23 mouse cellular contexts compared by ENCODE assay signal in the genomic region with DNA sequence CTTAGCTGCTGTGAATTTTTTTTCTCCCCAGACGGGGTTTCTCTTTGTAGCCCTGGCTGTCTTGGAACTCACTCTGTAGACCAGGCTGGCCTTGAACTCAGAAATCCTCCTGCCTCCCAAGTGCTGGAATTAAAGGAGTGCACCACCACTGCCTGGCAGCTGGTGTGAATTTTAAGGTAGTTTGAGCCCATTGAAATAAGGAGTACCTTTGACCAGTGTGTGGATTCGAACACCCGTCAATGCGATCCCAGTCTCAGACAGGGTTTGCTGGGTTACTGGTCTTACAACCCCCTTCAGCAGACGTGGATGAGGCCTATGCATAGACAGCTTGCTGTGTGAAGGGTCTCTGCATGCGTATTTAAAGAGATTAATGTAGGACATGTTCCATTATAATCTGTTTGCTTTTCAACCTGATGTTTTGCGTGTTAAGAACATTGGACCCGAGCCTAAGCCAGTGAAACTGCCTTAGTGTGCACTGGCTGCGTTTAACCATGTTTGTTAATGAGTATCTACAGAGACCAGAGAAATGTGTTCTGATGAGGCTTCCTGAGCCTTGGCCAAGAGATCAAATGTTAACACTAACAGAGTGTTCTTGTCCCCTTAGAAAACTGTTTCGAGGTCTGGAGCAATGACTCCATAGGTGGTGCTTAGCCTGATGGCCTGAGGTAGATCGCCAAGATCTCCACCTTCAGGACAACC. TPM values are rescaled to one million over a fixed set of nuclear protein-coding genes. Genes with fewer than 3 reads are reported as not detected.
DNase-seq lines count a peak whose midpoint lies in the region; ATAC-seq lines count a peak whose summit lies in the region.
"Had no signal": no experiment of that assay in that cellular context is flagged by ENCODE, and none has a peak within 500 bp of the region (broad histone marks: within the 10 kb centered on the region; RNA-seq: fewer than 3 reads in every experiment).

No protein-coding gene starts in this region.

- no peak overlapping the region for H3K9ac ChIP-seq in liver, embryonic 16.5 days (ENCODE audit: low read depth, low read length)
- H3K9ac ChIP-seq in liver, embryonic 12.5 days, result no peak overlapping the region; the same call in 1 of the 2 replicates
- no peak overlapping the region for H3K9ac ChIP-seq in hindbrain, embryonic 13.5 days
- H3K9ac ChIP-seq: forebrain, embryonic 15.5 days; heart, embryonic 12.5 days; limb, embryonic 12.5 days; midbrain, embryonic 13.5 days; neural tube, embryonic 12.5 days had no signal

- H3K27ac ChIP-seq in heart, embryonic 10.5 days, result no peak overlapping the region
- peak overlapping the region; percentile 49 for H3K27ac ChIP-seq in liver, embryonic 16.5 days (ENCODE audit: low read length)
- H3K27ac ChIP-seq in liver, embryonic 12.5 days, result no peak overlapping the region
- no peak overlapping the region for H3K27ac ChIP-seq in hindbrain, embryonic 13.5 days
- H3K27ac ChIP-seq: embryonic facial prominence, embryonic 10.5 days; forebrain, embryonic 15.5 days; layer of hippocampus, adult 2 months; limb, embryonic 12.5 days; midbrain, embryonic 13.5 days; neural tube, embryonic 12.5 days had no signal

- peaks cover 3% of the 10 kb centered on the region; the same call in 1 of the 2 replicates for H3K36me3 ChIP-seq in heart, embryonic 10.5 days
- H3K36me3 ChIP-seq in liver, embryonic 16.5 days (ENCODE audit: control insufficient read depth, insufficient read depth), result no peaks in the 10 kb centered on the region
- H3K36me3 ChIP-seq in liver, embryonic 12.5 days, result peaks cover 33% of the 10 kb centered on the region
- H3K36me3 ChIP-seq in hindbrain, embryonic 13.5 days, result no peaks in the 10 kb centered on the region
- H3K36me3 ChIP-seq: forebrain, embryonic 15.5 days; heart, embryonic 12.5 days; limb, embryonic 12.5 days; neural tube, embryonic 12.5 days had no signal

- 90% methylated on average over 11 of the region's 11 CpGs for WGBS in heart, embryonic 10.5 days
- WGBS in liver, embryonic 16.5 days (ENCODE audit: insufficient replicate concordance), result 71% methylated on average over 11 of the region's 11 CpGs
- 79% methylated on average over 11 of the region's 11 CpGs for WGBS in liver, embryonic 12.5 days (ENCODE audit: insufficient replicate concordance)
- WGBS in hindbrain, embryonic 13.5 days, result 92% methylated on average over 11 of the region's 11 CpGs

- peak; percentile 65 for ATAC-seq in liver, embryonic 16.5 days (ENCODE audit: low read depth)
- no peak for ATAC-seq in liver, embryonic 12.5 days
- ATAC-seq in hindbrain, embryonic 13.5 days (ENCODE audit: low FRiP score), result no peak
- ATAC-seq: forebrain, embryonic 15.5 days; midbrain, embryonic 13.5 days had no signal

- no peaks in the 10 kb centered on the region for H3K9me3 ChIP-seq in heart, embryonic 10.5 days
- no peaks in the 10 kb centered on the region for H3K9me3 ChIP-seq in liver, embryonic 16.5 days (replicated peaks; ENCODE audit: control insufficient read depth, low read length)
- no peaks in the 10 kb centered on the region for H3K9me3 ChIP-seq in liver, embryonic 12.5 days (replicated peaks)
- H3K9me3 ChIP-seq in hindbrain, embryonic 13.5 days, result no peaks in the 10 kb centered on the region
- H3K9me3 ChIP-seq: embryonic facial prominence, embryonic 10.5 days; forebrain, embryonic 15.5 days; heart, embryonic 12.5 days; limb, embryonic 12.5 days; midbrain, embryonic 13.5 days; neural tube, embryonic 12.5 days had no signal

- no peaks in the 10 kb centered on the region for H3K27me3 ChIP-seq in heart, embryonic 10.5 days (ENCODE audit: insufficient read depth, poor library complexity, severe bottlenecking)
- H3K27me3 ChIP-seq in liver, embryonic 16.5 days (ENCODE audit: control insufficient read depth, insufficient read depth, low read depth, low read length), result no peaks in the 10 kb centered on the region
- H3K27me3 ChIP-seq in liver, embryonic 12.5 days (replicated peaks), result no peaks in the 10 kb centered on the region
- H3K27me3 ChIP-seq in hindbrain, embryonic 13.5 days, result no peaks in the 10 kb centered on the region
- H3K27me3 ChIP-seq: forebrain, embryonic 15.5 days; heart, embryonic 12.5 days; limb, embryonic 12.5 days; midbrain, embryonic 13.5 days; neural tube, embryonic 12.5 days had no signal

- no peak overlapping the region for H3K4me3 ChIP-seq in heart, embryonic 10.5 days
- H3K4me3 ChIP-seq in liver, embryonic 16.5 days (ENCODE audit: low read depth, low read length), result no peak overlapping the region
- no peak overlapping the region for H3K4me3 ChIP-seq in liver, embryonic 12.5 days
- H3K4me3 ChIP-seq in hindbrain, embryonic 13.5 days, result no peak overlapping the region
- H3K4me3 ChIP-seq: embryonic facial prominence, embryonic 10.5 days; forebrain, embryonic 15.5 days; heart, embryonic 12.5 days; layer of hippocampus, adult 2 months; limb, embryonic 12.5 days; midbrain, embryonic 13.5 days; neural tube, embryonic 12.5 days had no signal

- peak; percentile 56 for DNase-seq in heart, embryonic 10.5 days (ENCODE audit: low spot score)
- DNase-seq in heart, adult 9 months (ENCODE audit: low spot score in 2 of 2), result no peak
- DNase-seq in kidney, postnatal 14 days, result peak; percentile 71
- DNase-seq in layer of hippocampus, adult 11-12 months (ENCODE audit: low spot score), result no peak
- no peak for DNase-seq in urinary bladder, postnatal 36 days (ENCODE audit: low spot score in 2 of 2)
- DNase-seq: cerebellum, postnatal 10 days; heart, postnatal 10 days; layer of hippocampus, postnatal 36 days; lung, adult 18-20 months; lung, postnatal 10 days; retina, postnatal 1 day; right cerebral cortex, postnatal 25 days had no signal

- H3K4me1 ChIP-seq in heart, embryonic 10.5 days, result peaks cover 59% of the 10 kb centered on the region
- peaks cover 34% of the 10 kb centered on the region for H3K4me1 ChIP-seq in liver, embryonic 16.5 days (ENCODE audit: control insufficient read depth, low read depth, low read length)
- peaks cover 76% of the 10 kb centered on the region for H3K4me1 ChIP-seq in liver, embryonic 12.5 days
- H3K4me1 ChIP-seq in hindbrain, embryonic 13.5 days (replicated peaks), result peaks cover 34% of the 10 kb centered on the region

- no peak overlapping the region for H3K4me2 ChIP-seq in liver, embryonic 16.5 days (ENCODE audit: low read depth, low read length)
- no peak overlapping the region for H3K4me2 ChIP-seq in liver, embryonic 12.5 days
- H3K4me2 ChIP-seq in hindbrain, embryonic 13.5 days, result no peak overlapping the region
- H3K4me2 ChIP-seq: forebrain, embryonic 15.5 days; heart, embryonic 12.5 days; limb, embryonic 12.5 days; midbrain, embryonic 13.5 days; neural tube, embryonic 12.5 days had no signal

RNA-seq across cellular contexts. Expression of a gene that starts 5.2 kb away (rescaled TPM):
- 36.9 and 59.4 TPM in 2 replicates for polyA plus RNA-seq in heart, embryonic 10.5 days (2016; fragmentation: Nextera tagmentation; extraction: Ambion mirVana)
- 53.5 and 54.0 TPM in 2 replicates for polyA plus RNA-seq in liver, embryonic 16.5 days (2015; fragmentation: Nextera tagmentation; extraction: Ambion mirVana)
- polyA plus RNA-seq in liver, embryonic 12.5 days (2016; fragmentation: Nextera tagmentation; extraction: Ambion mirVana), result 87.9 and 89.1 TPM in 2 replicates
- 77.3 and 81.4 TPM in 2 replicates for polyA plus RNA-seq in hindbrain, embryonic 13.5 days (2015; fragmentation: Nextera tagmentation; extraction: Ambion mirVana)

RNA-seq across cellular contexts. Expression of a gene that starts 21.4 kb away (rescaled TPM):
- polyA plus RNA-seq in heart, embryonic 10.5 days (2016; fragmentation: Nextera tagmentation; extraction: Ambion mirVana), result 0.09 and 0.25 TPM in 2 replicates
- polyA plus RNA-seq in liver, embryonic 16.5 days (2015; fragmentation: Nextera tagmentation; extraction: Ambion mirVana), result not detected in 2 replicates
- polyA plus RNA-seq in liver, embryonic 12.5 days (2016; fragmentation: Nextera tagmentation; extraction: Ambion mirVana), result not detected in 2 replicates
- 1.2 and 1.5 TPM in 2 replicates for polyA plus RNA-seq in hindbrain, embryonic 13.5 days (2015; fragmentation: Nextera tagmentation; extraction: Ambion mirVana)
- polyA plus RNA-seq: heart, embryonic 12.5 days; limb, embryonic 12.5 days; spleen, adult 2 months had no signal

Comparison
In these comparisons a context has a peak if more than half of its experiments do, and no peak if none do; other contexts are left out.
1. DNase-seq: peak in heart, embryonic 10.5 days (single experiment) and kidney, postnatal 14 days (single experiment); none in heart, adult 9 months (0 of 2), layer of hippocampus, adult 11-12 months (single experiment) and urinary bladder, postnatal 36 days (0 of 2).